Mouse (Mus musculus) MEL (cell line): ENCODE results near the gene Cep170. TPM values are rescaled to one million over a fixed set of nuclear protein-coding genes. Genes with fewer than 3 reads are reported as not detected.

Experiments used
- DNase-seq: peaks from one replicate; pipeline ENCODE4 v3.0.0; 2011; ENCODE audit warnings: low read depth, low spot score
- H3K27ac ChIP-seq: 2 replicates; pipeline ENCODE4 v1.5.1; 2012; ENCODE audit warnings: low read depth, mild to moderate bottlenecking, control low read depth, low read length, moderate library complexity; ENCODE audit not compliant: control insufficient read depth
- H3K27me3 ChIP-seq, 2 experiments: fragments of 150-350 bp in 1 of 2; sonication (generic) in 1 of 2; 2 replicates each; pipeline ENCODE4 v1.6.1; 2012; ENCODE audit warnings: low read length in 2 of 2, mild to moderate bottlenecking in 2 of 2, improper control_type of control experiment in 1 of 2, moderate library complexity in 1 of 2; ENCODE audit not compliant: insufficient read depth in 2 of 2, control insufficient read depth in 1 of 2
- H3K36me3 ChIP-seq, 2 experiments: 2 replicates each; pipeline ENCODE4 v1.6.1; 2012 to 2014; ENCODE audit warnings: low read length in 2 of 2, improper control_type of control experiment in 1 of 2, inconsistent platforms in 1 of 2, mild to moderate bottlenecking in 1 of 2; ENCODE audit not compliant: insufficient read depth in 2 of 2, control insufficient read depth in 1 of 2
- H3K4me1 ChIP-seq, 2 experiments: fragments of 150-350 bp in 1 of 2; sonication (generic) in 1 of 2; 2 replicates each; pipeline ENCODE4 v1.6.1; 2012; ENCODE audit warnings: low read length in 2 of 2, improper control_type of control experiment in 1 of 2, mild to moderate bottlenecking in 1 of 2; ENCODE audit not compliant: insufficient read depth in 2 of 2, control insufficient read depth in 1 of 2
- H3K4me3 ChIP-seq, 2 experiments: fragments of 150-350 bp in 1 of 2; sonication (generic) in 1 of 2; 2 replicates each; pipeline ENCODE4 v1.5.1; 2012; ENCODE audit warnings: low read depth in 2 of 2, low read length in 2 of 2, mild to moderate bottlenecking in 2 of 2, moderate library complexity in 2 of 2, control low read depth in 1 of 2, improper control_type of control experiment in 1 of 2; ENCODE audit not compliant: control insufficient read depth in 1 of 2, insufficient read depth in 1 of 2
- H3K79me2 ChIP-seq: 2 replicates; pipeline ENCODE4 v1.6.1; 2012; ENCODE audit warnings: mild to moderate bottlenecking, low read length, moderate library complexity; ENCODE audit not compliant: control insufficient read depth, poor library complexity, insufficient read depth
- H3K9ac ChIP-seq: 2 replicates; pipeline ENCODE4 v1.6.1; 2012; ENCODE audit warnings: low read depth, mild to moderate bottlenecking, control low read depth, low read length, moderate library complexity; ENCODE audit not compliant: control insufficient read depth, poor library complexity, severe bottlenecking
- H3K9me3 ChIP-seq: fragments of 150-350 bp; sonication (generic); replicated peaks from 2 replicates; pipeline ENCODE4 v1.6.1; 2012; ENCODE audit warnings: mild to moderate bottlenecking, low read length, improper control_type of control experiment, moderate library complexity; ENCODE audit not compliant: insufficient read depth
- CTCF ChIP-seq, 3 experiments: IDR thresholded peaks in 2 of 3; conservative IDR thresholded peaks in 1 of 3; 2 replicates each; pipeline ENCODE4 v1.5.1; 2011 to 2012; ENCODE audit warnings: low read length in 3 of 3, low read depth in 2 of 3, mild to moderate bottlenecking in 2 of 3, improper control_type of control experiment in 1 of 3, inconsistent platforms in 1 of 3, mixed read lengths in 1 of 3, moderate library complexity in 1 of 3; ENCODE audit not compliant: control insufficient read depth in 1 of 3, insufficient read depth in 1 of 3, poor library complexity in 1 of 3, severe bottlenecking in 1 of 3
- EP300 ChIP-seq, 2 experiments: IDR thresholded peaks; 2 replicates each; pipeline ENCODE4 v1.6.1; 2011; ENCODE audit warnings: improper control_type of control experiment in 2 of 2, low read length in 2 of 2, low read depth in 1 of 2, mild to moderate bottlenecking in 1 of 2
- ETS1 ChIP-seq: IDR thresholded peaks from 2 replicates; pipeline ENCODE4 v1.6.1; 2012; ENCODE audit warnings: low read depth, mild to moderate bottlenecking, inconsistent platforms, low read length, improper control_type of control experiment, moderate library complexity
- GATA1 ChIP-seq: IDR thresholded peaks from 2 replicates; pipeline ENCODE4 v1.6.1; 2011; ENCODE audit warnings: low read depth, low read length, improper control_type of control experiment
- HCFC1 ChIP-seq: IDR thresholded peaks from 2 replicates; pipeline ENCODE4 v1.6.1; 2012; ENCODE audit warnings: low read depth, mild to moderate bottlenecking, inconsistent platforms, low read length, improper control_type of control experiment, moderate library complexity
- JUND ChIP-seq: IDR thresholded peaks from 2 replicates; pipeline ENCODE4 v1.6.1; 2011; ENCODE audit warnings: low read depth, mild to moderate bottlenecking, improper control_type of control experiment, low read length
- MAX ChIP-seq: IDR thresholded peaks from 2 replicates; pipeline ENCODE4 v1.6.1; 2011; ENCODE audit warnings: low read length, improper control_type of control experiment
- MAZ ChIP-seq: IDR thresholded peaks from 2 replicates; pipeline ENCODE4 v1.6.1; 2012; ENCODE audit warnings: low read depth, mild to moderate bottlenecking, inconsistent platforms, low read length, improper control_type of control experiment
- MEF2A ChIP-seq: IDR thresholded peaks from 2 replicates; pipeline ENCODE4 v1.6.1; 2014; ENCODE audit warnings: low read depth, mild to moderate bottlenecking, inconsistent platforms, low read length, improper control_type of control experiment; ENCODE audit not compliant: poor library complexity, insufficient replicate concordance, severe bottlenecking; ENCODE audit errors: extremely low read depth
- MXI1 ChIP-seq: IDR thresholded peaks from 2 replicates; pipeline ENCODE4 v1.6.1; 2011; ENCODE audit warnings: mild to moderate bottlenecking, low read depth, low read length, improper control_type of control experiment
- NRF1 ChIP-seq: IDR thresholded peaks from 2 replicates; pipeline ENCODE4 v1.6.1; 2014; ENCODE audit warnings: low read depth, mild to moderate bottlenecking, inconsistent platforms, low read length, improper control_type of control experiment, moderate library complexity; ENCODE audit not compliant: poor library complexity, insufficient read depth, severe bottlenecking
- POLR2AphosphoS2 ChIP-seq: IDR thresholded peaks from 2 replicates; pipeline ENCODE4 v1.6.1; 2011; ENCODE audit warnings: low read length, improper control_type of control experiment
- RAD21 ChIP-seq: IDR thresholded peaks from 2 replicates; pipeline ENCODE4 v1.6.1; 2011; ENCODE audit warnings: mild to moderate bottlenecking, low read depth, low read length, improper control_type of control experiment
- SIN3A ChIP-seq: IDR thresholded peaks from 2 replicates; pipeline ENCODE4 v1.6.1; 2012; ENCODE audit warnings: low read length, improper control_type of control experiment, inconsistent platforms
- TAL1 ChIP-seq: IDR thresholded peaks from 2 replicates; pipeline ENCODE4 v1.6.1; 2012; ENCODE audit warnings: mild to moderate bottlenecking, inconsistent platforms, low read length, moderate library complexity, mixed read lengths
- TBP ChIP-seq: IDR thresholded peaks from 2 replicates; pipeline ENCODE4 v1.8.0; 2011; ENCODE audit warnings: low read depth, low read length, improper control_type of control experiment
- TCF12 ChIP-seq: IDR thresholded peaks from 2 replicates; pipeline ENCODE4 v1.6.1; 2014; ENCODE audit warnings: low read depth, mild to moderate bottlenecking, inconsistent platforms, low read length, improper control_type of control experiment, moderate library complexity
- UBTF ChIP-seq: IDR thresholded peaks from 2 replicates; pipeline ENCODE4 v1.6.1; 2012; ENCODE audit warnings: low read depth, mild to moderate bottlenecking, inconsistent platforms, low read length, improper control_type of control experiment, moderate library complexity, borderline replicate concordance; ENCODE audit not compliant: insufficient read depth
- USF2 ChIP-seq, 2 experiments: IDR thresholded peaks; 2 replicates each; pipeline ENCODE4 v1.6.1; 2011 to 2012; ENCODE audit warnings: improper control_type of control experiment in 2 of 2, low read length in 2 of 2, borderline replicate concordance in 1 of 2, inconsistent platforms in 1 of 2, low read depth in 1 of 2, mild to moderate bottlenecking in 1 of 2; ENCODE audit not compliant: insufficient read depth in 1 of 2
- ZC3H11A ChIP-seq: IDR thresholded peaks from 2 replicates; pipeline ENCODE4 v1.6.1; 2012; ENCODE audit warnings: low read depth, mild to moderate bottlenecking, inconsistent platforms, low read length, improper control_type of control experiment
- ZMIZ1 ChIP-seq: IDR thresholded peaks from 2 replicates; pipeline ENCODE4 v1.6.1; 2012; ENCODE audit warnings: low read depth, mild to moderate bottlenecking, inconsistent platforms, low read length, improper control_type of control experiment, moderate library complexity
- ZNF384 ChIP-seq: IDR thresholded peaks from 2 replicates; pipeline ENCODE4 v1.6.1; 2012; ENCODE audit warnings: low read depth, mild to moderate bottlenecking, inconsistent platforms, low read length, improper control_type of control experiment
- polyA plus RNA-seq, 2 experiments: library from polyadenylated mRNA; stranded (reverse) in 1 of 2; unstranded in 1 of 2; fragments of >175 nt in 1 of 2; fragments of >200 nt in 1 of 2; gene quantifications; 2 replicates each; pipeline versions ENCODE4 v1.2.1 to v1.2.4; 2012; ENCODE audit warnings: low replicate concordance in 2 of 2, low read depth in 1 of 2; ENCODE audit not compliant: insufficient read length in 2 of 2, insufficient read depth in 1 of 2, missing spikeins in 1 of 2
- total RNA-seq: library from RNA; depleted of rRNA; stranded (reverse); fragments of 300-350 nt; gene quantifications from 2 replicates; pipeline ENCODE4 v1.2.3, GENCODE M21; 2012

Cep170 gene
- total and polyA plus RNA-seq, 3 experiments: 9.2 to 423 (median 13.9) TPM

- TF ChIP-seq ZC3H11A (no peak), ZNF384 (no peak), SIN3A (peak; percentile 91), ZMIZ1 (no peak), JUND (no peak)
These were observed 760 bp upstream of the Cep170 start, which contains the start of gene Sdccag8 (continued) for GRCm38 (mm10) chr1:176814591-176815062.

DNA sequence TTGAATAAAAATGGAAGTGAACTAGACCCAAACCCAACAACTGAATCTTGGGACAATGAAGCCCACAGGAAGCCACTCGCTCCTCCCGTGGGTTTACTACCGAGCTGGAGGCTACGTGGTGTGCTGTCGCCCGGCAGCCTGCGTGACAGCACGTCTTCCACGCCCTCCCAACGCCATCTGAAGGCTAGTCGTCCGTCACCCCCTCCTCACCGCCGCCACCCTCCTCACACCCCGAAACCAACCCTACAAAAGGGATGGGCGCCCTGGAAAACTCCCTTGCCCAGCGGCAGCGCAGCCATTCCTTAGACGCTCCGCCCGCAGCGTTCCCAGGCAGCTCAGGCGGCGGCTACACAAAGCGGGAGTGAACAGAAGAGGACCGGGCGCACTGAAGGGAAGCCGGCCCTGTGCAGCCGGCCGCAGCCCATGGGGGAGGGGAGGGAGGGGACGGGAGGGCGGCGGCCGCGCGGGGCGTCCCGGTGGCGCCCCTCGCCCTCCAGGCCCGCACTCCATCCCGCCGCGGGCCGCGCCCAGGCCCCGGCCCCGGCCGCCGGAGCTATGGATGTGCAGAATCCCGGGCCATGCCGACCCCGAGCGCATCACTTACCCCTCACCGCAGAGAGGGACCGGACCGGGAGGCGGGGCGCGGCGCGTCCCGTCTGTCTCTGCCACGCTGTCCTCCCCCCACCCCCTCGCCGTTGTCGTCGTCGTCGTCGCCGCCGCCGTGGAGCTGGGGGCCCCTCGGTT is 403 bp downstream of the Cep170 start:
- peak; percentile 73 for DNase-seq

GRCm38 (mm10) chr1:176812491-176813291 is 1.2 kb downstream of the Cep170 start:
- Histone ChIP-seq H3K79me2 (peaks cover 30% of the 10 kb centered on the region), H3K4me3 (peak overlapping the region; percentile 71 to 88), H3K27ac (peak overlapping the region; percentile 36), H3K9me3 (no peaks in the 10 kb centered on the region), H3K36me3 (peaks cover 0 to 20% of the 10 kb centered on the region in 2 experiments; a peak in 2 of 4 replicates), H3K27me3 (no peaks in the 10 kb centered on the region), H3K9ac (peak overlapping the region; percentile 93), H3K4me1 (peaks cover 0 to 6% of the 10 kb centered on the region in 2 experiments; a peak in 1 of 4 replicates)
- peak; percentile 65 for DNase-seq
- TF ChIP-seq USF2 (IDR thresholded peaks at IDR 0.05; ENCODE audit: borderline replicate concordance in 1 of 2, insufficient read depth in 1 of 2, low read depth in 1 of 2, low read length in 2 of 2) (no peak), HCFC1 (0 out of 2 replicates have a peak, but pooled peaks have one; percentile 30), RAD21 (no peak), GATA1 (0 out of 2 replicates have a peak, but pooled peaks have one; percentile 27), NRF1 (no peak), SIN3A (peak; percentile 59; the same call in 1 of the 2 replicates), TCF12 (0 out of 2 replicates have a peak, but pooled peaks have one; percentile 11), TAL1 (no peak), UBTF (no peak), JUND (no peak), ZC3H11A (no peak), MAZ (no peak), TBP (no peak), MEF2A (no peak), CTCF (IDR thresholded peaks at IDR 0.05 in 2 of 3, conservative IDR thresholded peaks at IDR 0.05 in 1 of 3; ENCODE audit: control insufficient read depth in 1 of 3, insufficient read depth in 1 of 3, low read depth in 2 of 3, low read length in 3 of 3, poor library complexity in 1 of 3, severe bottlenecking in 1 of 3) (no peak), ZMIZ1 (no peak), ETS1 (0 out of 2 replicates have a peak, but pooled peaks have one; percentile 14)

More for the DNA sequence above, 403 bp downstream of the Cep170 start:
- Histone ChIP-seq H3K9me3 (no peaks in the 10 kb centered on the region), H3K4me1 (peaks cover 0 to 6% of the 10 kb centered on the region in 2 experiments; a peak in 1 of 4 replicates), H3K9ac (peak overlapping the region; percentile 93), H3K79me2 (peaks cover 30% of the 10 kb centered on the region), H3K36me3 (peaks cover 0 to 20% of the 10 kb centered on the region in 2 experiments; a peak in 2 of 4 replicates), H3K27ac (peak overlapping the region; percentile 98), H3K4me3 (peak overlapping the region; percentile 71 to 88)
- TF ChIP-seq MXI1: peak; percentile 73
- TF ChIP-seq ZMIZ1: no peak
- no peak for TF ChIP-seq ZNF384
- TF ChIP-seq EP300 (IDR thresholded peaks at IDR 0.05; ENCODE audit: low read depth in 1 of 2, low read length in 2 of 2): peak in 1 of 2 experiments; percentile 6; a peak in 1 of 4 replicates
- TF ChIP-seq NRF1: no peak
- 0 out of 2 replicates have a peak, but pooled peaks have one; percentile 0 for TF ChIP-seq ETS1
- peak; percentile 30; the same call in 1 of the 2 replicates for TF ChIP-seq UBTF
- TF ChIP-seq POLR2AphosphoS2: no peak
- TF ChIP-seq SIN3A: peak; percentile 46; the same call in 1 of the 2 replicates
- TF ChIP-seq MAX: 0 out of 2 replicates have a peak, but pooled peaks have one; percentile 6
- TF ChIP-seq, all 39 proteins: peak for 6
- H3K27me3 ChIP-seq: no peaks in the 10 kb centered on the region
